Mouse (Mus musculus) bone marrow, adult 2 months (tissue): ENCODE measurements around the gene Adipoq. TPM values are rescaled to one million over a fixed set of nuclear protein-coding genes. Genes with fewer than 3 reads are reported as not detected.

ENCODE experiments used
- H3K27ac ChIP-seq: fragments of 200-500 bp; 2 replicates; pipeline ENCODE4 v1.5.1; 2012; ENCODE audit warnings: low read depth, mild to moderate bottlenecking, control low read depth, inconsistent platforms, low read length; ENCODE audit not compliant: control insufficient read depth, poor library complexity, insufficient read depth
- H3K4me1 ChIP-seq: fragments of 200-500 bp; 2 replicates; pipeline ENCODE4 v1.6.1; 2011; ENCODE audit warnings: low read length; ENCODE audit not compliant: control insufficient read depth, insufficient read depth
- H3K4me3 ChIP-seq: fragments of 200-500 bp; replicated peaks from 2 replicates; pipeline ENCODE3; 2011; ENCODE audit warnings: mild to moderate bottlenecking, low read depth, low read length, control low read depth; ENCODE audit not compliant: control insufficient read depth
- CTCF ChIP-seq: fragments of 200-500 bp; IDR thresholded peaks from 2 replicates; pipeline ENCODE4 v1.5.1; 2011; ENCODE audit warnings: low read length, control low read depth; ENCODE audit not compliant: control insufficient read depth, insufficient read depth
- POLR2A ChIP-seq: fragments of 200-500 bp; IDR thresholded peaks from 2 replicates; pipeline ENCODE4 v1.6.1; 2011; ENCODE audit warnings: low read depth, mild to moderate bottlenecking, control low read depth, low read length, borderline replicate concordance; ENCODE audit not compliant: control insufficient read depth
- WGBS: fragments of 180-500 bp; shearing (Covaris S2); methylation state at CpG from one replicate; pipeline ENCODE4 v1.1.7; 2018; 5-methylcytosine and 5-hydroxymethylcytosine counted together
- polyA plus RNA-seq: library from polyadenylated mRNA; stranded (reverse); fragments of >200 nt; gene quantifications from 2 replicates; pipeline ENCODE4 v1.2.4, GENCODE M21; 2011; ENCODE audit warnings: low replicate concordance; ENCODE audit not compliant: missing spikeins, insufficient read depth, insufficient read length

The Adipoq gene
- polyA plus RNA-seq, 1 experiment = 39.5 TPM

- no peak overlapping the region for H3K27ac ChIP-seq
- H3K4me3 ChIP-seq = no peak overlapping the region
- TF ChIP-seq CTCF (no peak), POLR2A (no peak)
- H3K4me1 ChIP-seq = peaks cover 2% of the 10 kb centered on the region
- WGBS = 75% methylated on average over 9 of the region's 9 CpGs
Measured at GRCm38 (mm10) chr16:23191560-23192242, 45.4 kb downstream of the Adipoq start.

- WGBS = 16% methylated on average over 7 of the region's 7 CpGs
- Histone ChIP-seq H3K27ac (peak overlapping the region; percentile 4; the same call in 1 of the 2 replicates), H3K4me1 (peaks cover 2% of the 10 kb centered on the region), H3K4me3 (no peak overlapping the region)
- TF ChIP-seq CTCF = no peak
- TF ChIP-seq POLR2A = no peak
Measured at GRCm38 (mm10) chr16:23195618-23196017, 49.3 kb downstream of the Adipoq start.

- peaks cover 2% of the 10 kb centered on the region for H3K4me1 ChIP-seq
- TF ChIP-seq CTCF (no peak), POLR2A (no peak)
- no peak overlapping the region for H3K4me3 ChIP-seq
- no peak overlapping the region for H3K27ac ChIP-seq
Measured at GRCm38 (mm10) chr16:23196296-23196695, 50.0 kb downstream of the Adipoq start.

- no peak overlapping the region for H3K4me3 ChIP-seq
- no peak overlapping the region for H3K27ac ChIP-seq
- peaks cover 2% of the 10 kb centered on the region for H3K4me1 ChIP-seq
- 76% methylated on average over 6 of the region's 6 CpGs for WGBS
- TF ChIP-seq CTCF (no peak), POLR2A (no peak)
Measured at GRCm38 (mm10) chr16:23196791-23197190, 50.5 kb downstream of the Adipoq start.

DNA sequence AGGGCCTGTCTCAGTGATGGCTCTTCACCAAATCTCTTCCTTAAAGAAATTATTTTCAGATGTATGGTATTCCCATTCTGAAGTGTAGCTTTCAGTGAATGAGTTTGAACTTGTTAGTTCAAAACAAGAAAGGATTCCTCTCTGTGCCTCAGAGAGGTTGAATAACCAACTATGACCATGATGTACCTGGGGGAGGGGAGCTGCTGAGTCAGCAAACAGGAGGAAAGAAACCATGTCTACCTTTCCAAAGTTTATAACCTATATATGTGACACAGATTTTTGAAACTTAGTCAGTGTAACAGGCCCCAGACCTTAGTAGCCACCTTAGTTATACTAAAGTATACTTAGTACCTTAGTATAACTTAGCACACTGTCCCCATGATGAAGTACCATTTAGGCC lies 55.2 kb downstream of the Adipoq start:
- Histone ChIP-seq H3K4me1 (peaks cover 2% of the 10 kb centered on the region), H3K4me3 (no peak overlapping the region), H3K27ac (no peak overlapping the region)
- TF ChIP-seq CTCF = no peak
- no peak for TF ChIP-seq POLR2A

Other genes with a start within 250 kb of the Adipoq start
- 0.86 and 5.1 TPM in 2 replicates for gene Fetub, start 228.2 kb upstream of the Adipoq start, polyA plus RNA-seq
- 0.93 and 2.0 TPM in 2 replicates for gene Hrg, start 195.5 kb upstream of the Adipoq start, polyA plus RNA-seq
- 24.9 and 54.1 TPM in 2 replicates for gene Kng2, start 117.1 kb upstream of the Adipoq start, polyA plus RNA-seq
- gene Kng1, start 88.7 kb upstream of the Adipoq start, polyA plus RNA-seq = 6.3 and 13.7 TPM in 2 replicates
- 103 and 232 TPM in 2 replicates for gene Eif4a2, start 39.1 kb upstream of the Adipoq start, polyA plus RNA-seq
- gene Rfc4, start 18.8 kb upstream of the Adipoq start, polyA plus RNA-seq = 35.1 and 55.1 TPM in 2 replicates
- gene St6gal1, start 78.2 kb downstream of the Adipoq start, polyA plus RNA-seq = 3.6 and 8.7 TPM in 2 replicates